Mouse (Mus musculus) hindbrain, embryonic 12.5 days (tissue): Measurements from ENCODE around the gene Mon2. TPM values are rescaled to one million over a fixed set of nuclear protein-coding genes. Genes with fewer than 3 reads are reported as not detected.

ENCODE experiments used
- ATAC-seq: fragments of 200-750 bp; cut with Nextera tagmentation; 2 replicates; pipeline ENCODE4 v1.8.0; 2017; ENCODE audit warnings: moderate TSS enrichment; ENCODE audit not compliant: low FRiP score
- H3K27ac ChIP-seq: fragments of 300-500 bp; sonication (generic); 2 replicates; pipeline ENCODE4 v1.5.1; 2016; ENCODE audit warnings: mild to moderate bottlenecking
- H3K27me3 ChIP-seq: fragments of 300-500 bp; sonication (generic); 2 replicates; pipeline ENCODE4 v1.6.1; 2016; ENCODE audit warnings: mild to moderate bottlenecking
- H3K36me3 ChIP-seq: fragments of 300-500 bp; sonication (generic); 2 replicates; pipeline ENCODE4 v1.6.1; 2016; ENCODE audit warnings: mild to moderate bottlenecking
- H3K4me1 ChIP-seq: fragments of 300-500 bp; sonication (generic); 2 replicates; pipeline ENCODE4 v1.6.1; 2016
- H3K4me2 ChIP-seq: fragments of 300-500 bp; sonication (generic); replicated peaks from 2 replicates; pipeline ENCODE4 v1.6.1; 2016; ENCODE audit warnings: mild to moderate bottlenecking
- H3K4me3 ChIP-seq: fragments of 300-500 bp; sonication (generic); 2 replicates; pipeline ENCODE4 v1.5.1; 2016; ENCODE audit warnings: mild to moderate bottlenecking
- H3K9ac ChIP-seq: fragments of 300-500 bp; sonication (generic); 2 replicates; pipeline ENCODE4 v1.6.1; 2016; ENCODE audit warnings: mild to moderate bottlenecking, moderate library complexity
- H3K9me3 ChIP-seq: fragments of 300-500 bp; sonication (generic); replicated peaks from 2 replicates; pipeline ENCODE4 v1.6.1; 2016; ENCODE audit warnings: mild to moderate bottlenecking
- WGBS: fragments of 180-500 bp; shearing (Covaris S2); methylation state at CpG from one replicate; pipeline ENCODE4 v1.1.7; 2016; 5-methylcytosine and 5-hydroxymethylcytosine counted together
- microRNA counts: library from miRNA; unstranded; fragments of <30 nt; microRNA quantifications from one replicate; lab custom pipeline; 2017
- microRNA-seq: library from miRNA; unstranded; fragments of <30 nt; microRNA quantifications from one replicate; pipeline ENCODE4, GENCODE M21; 2017
- polyA plus RNA-seq: library from polyadenylated mRNA; unstranded; fragments of >200 nt; fragmentation: Nextera tagmentation; extraction: Ambion mirVana; gene quantifications from 2 replicates; pipeline ENCODE4 v1.2.1, GENCODE M21; 2016

Gene Mon2
- polyA plus RNA-seq, 1 experiment from 2014 or later: 50.8 TPM

DNA sequence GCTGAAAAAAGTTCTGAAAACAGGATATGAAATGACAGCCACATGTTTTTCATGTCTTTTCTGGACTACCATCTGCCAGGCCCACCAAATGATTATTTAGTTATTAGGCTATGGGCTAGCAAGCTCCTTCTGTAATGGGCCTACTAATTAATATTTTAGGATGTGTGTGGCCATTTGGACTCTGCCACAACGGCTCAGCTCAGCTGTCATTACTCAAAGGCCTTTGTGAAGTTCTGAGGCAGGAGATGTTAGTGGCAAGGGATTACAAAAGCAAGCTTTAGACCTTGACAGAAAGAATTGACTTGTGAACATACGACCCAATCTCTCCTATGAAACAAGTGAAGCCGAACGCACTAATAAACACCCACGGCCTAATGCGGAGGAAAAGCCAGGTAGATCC lies 125.3 kb downstream of the Mon2 start:
- no peak overlapping the region for H3K4me3 ChIP-seq
- H3K4me2 ChIP-seq: no peak overlapping the region
- no peak for ATAC-seq
- no peak overlapping the region for H3K9ac ChIP-seq
- H3K4me1 ChIP-seq: 0 out of 2 replicates have a peak, but pooled peaks cover 3% of the 10 kb centered on the region
- H3K27me3 ChIP-seq: no peaks in the 10 kb centered on the region
- 64% methylated on average over 6 of the region's 6 CpGs for WGBS
- no peaks in the 10 kb centered on the region for H3K9me3 ChIP-seq
- H3K36me3 ChIP-seq: no peaks in the 10 kb centered on the region
- no peak overlapping the region for H3K27ac ChIP-seq

DNA sequence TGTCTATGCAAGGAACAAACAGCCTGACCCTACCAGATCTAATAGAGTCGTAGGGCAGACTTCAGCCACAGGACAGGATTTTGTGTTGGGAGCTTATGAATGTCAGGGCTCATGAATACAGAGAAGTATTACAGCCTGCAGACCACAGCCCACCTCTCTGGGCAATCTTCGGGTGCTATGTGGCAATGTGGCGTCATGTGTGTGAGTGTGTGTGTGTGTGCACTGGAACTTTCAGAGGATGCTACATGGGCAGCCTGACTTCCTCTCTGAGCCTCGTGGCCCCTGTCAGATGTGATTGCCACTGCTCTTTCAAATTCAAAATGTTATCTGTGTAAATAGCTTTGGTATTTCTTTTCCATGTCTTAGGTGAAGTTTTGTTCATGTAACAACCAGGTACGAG lies 131.4 kb downstream of the Mon2 start:
- no peaks in the 10 kb centered on the region for H3K27me3 ChIP-seq
- H3K27ac ChIP-seq: no peak overlapping the region
- WGBS: 76% methylated on average over 5 of the region's 5 CpGs
- no peak overlapping the region for H3K9ac ChIP-seq
- no peak for ATAC-seq
- H3K36me3 ChIP-seq: no peaks in the 10 kb centered on the region
- peaks cover 2% of the 10 kb centered on the region; the same call in 1 of the 2 replicates for H3K4me1 ChIP-seq
- no peak overlapping the region for H3K4me2 ChIP-seq
- H3K9me3 ChIP-seq: no peaks in the 10 kb centered on the region
- no peak overlapping the region for H3K4me3 ChIP-seq

DNA sequence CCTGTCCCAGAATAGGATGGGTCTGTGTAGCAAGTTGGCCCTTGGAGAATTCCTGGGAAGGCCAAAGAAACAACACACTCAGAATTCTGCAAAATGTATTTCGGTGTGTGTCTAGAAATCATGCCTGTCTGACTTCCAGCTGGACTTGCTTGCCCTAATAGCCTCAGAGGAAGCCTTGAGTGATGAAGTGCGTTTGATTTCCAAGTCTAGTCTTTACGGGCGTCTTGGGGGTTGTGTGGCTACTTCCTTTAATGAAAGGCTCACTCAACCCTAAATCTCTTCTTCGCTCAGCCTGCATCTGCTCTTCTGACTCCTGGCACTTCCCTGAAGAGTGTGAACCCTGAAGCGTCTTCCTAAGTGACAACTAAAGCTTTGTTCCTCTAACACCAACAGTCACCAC lies 132.5 kb downstream of the Mon2 start:
- H3K4me2 ChIP-seq: no peak overlapping the region
- H3K27ac ChIP-seq: no peak overlapping the region
- no peaks in the 10 kb centered on the region for H3K9me3 ChIP-seq
- no peak overlapping the region for H3K4me3 ChIP-seq
- no peaks in the 10 kb centered on the region for H3K27me3 ChIP-seq
- WGBS: 54% methylated on average over 6 of the region's 6 CpGs
- peaks cover 2% of the 10 kb centered on the region; the same call in 1 of the 2 replicates for H3K4me1 ChIP-seq
- no peak for ATAC-seq
- H3K36me3 ChIP-seq: no peaks in the 10 kb centered on the region
- no peak overlapping the region for H3K9ac ChIP-seq

DNA sequence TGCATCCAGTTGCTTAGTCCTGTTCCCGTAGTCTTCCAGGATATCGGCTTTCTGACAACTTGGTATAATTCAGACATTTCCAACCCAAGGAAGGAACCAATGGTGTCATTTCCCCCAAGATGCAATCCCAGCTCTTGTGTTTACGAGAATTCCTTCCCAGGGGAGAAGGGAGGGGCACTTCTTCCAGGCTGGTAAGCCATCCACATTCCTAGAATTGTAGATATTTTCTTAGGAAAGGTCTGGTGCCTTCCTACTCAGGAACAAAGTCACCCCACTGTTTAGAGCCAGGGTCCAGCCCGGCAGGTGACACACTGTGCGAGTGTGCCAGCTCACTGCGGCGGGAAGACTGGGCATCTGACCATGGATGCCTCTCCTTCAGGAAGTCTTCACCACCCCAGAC lies 133.5 kb downstream of the Mon2 start:
- no peaks in the 10 kb centered on the region for H3K36me3 ChIP-seq
- ATAC-seq: no peak

More for the DNA sequence above, 133.5 kb downstream of the Mon2 start:
- Histone ChIP-seq H3K27me3 (no peaks in the 10 kb centered on the region), H3K9me3 (no peaks in the 10 kb centered on the region), H3K27ac (no peak overlapping the region), H3K9ac (no peak overlapping the region), H3K4me1 (peaks cover 2% of the 10 kb centered on the region; the same call in 1 of the 2 replicates), H3K4me3 (no peak overlapping the region), H3K4me2 (no peak overlapping the region)
- WGBS: 89% methylated on average over 7 of the region's 7 CpGs

MicroRNAs within 50 kb of the gene (microRNA counts, 519-probe panel; counts per million panel counts)
- 5,813 counts per million, percentile 96 among the panel's probes with 10 or more counts for microRNA mmu-let-7i (lab: Ali Mortazavi, UCI)

Small RNAs within 50 kb of the gene (microRNA-seq; reads per million reads assigned to microRNA genes)
- gene Mirlet7i: 18,764 reads per million, percentile 97 among the genes with 10 or more reads in this experiment

Other genes with a start within 250 kb of the Mon2 start
- 70.8 and 74.7 TPM in 2 replicates for gene Usp15, start 120.5 kb upstream of the Mon2 start, polyA plus RNA-seq
- 21.1 and 25.5 TPM in 2 replicates for gene Fam19a2, start 187.5 kb upstream of the Mon2 start, polyA plus RNA-seq